Mouse (Mus musculus) embryonic fibroblast, embryonic 13.5 days (primary cell): ENCODE data around the gene Hamp.

Source experiments
- CTCF ChIP-seq: IDR thresholded peaks from 2 replicates; pipeline ENCODE4 v1.5.1; 2011; ENCODE audit warnings: mild to moderate bottlenecking, control low read depth, low read length, moderate library complexity, borderline replicate concordance; ENCODE audit not compliant: insufficient read depth
- POLR2A ChIP-seq: IDR thresholded peaks from 2 replicates; pipeline ENCODE4 v1.6.1; 2011; ENCODE audit warnings: low read depth, mild to moderate bottlenecking, control low read depth, low read length, moderate library complexity

DNA sequence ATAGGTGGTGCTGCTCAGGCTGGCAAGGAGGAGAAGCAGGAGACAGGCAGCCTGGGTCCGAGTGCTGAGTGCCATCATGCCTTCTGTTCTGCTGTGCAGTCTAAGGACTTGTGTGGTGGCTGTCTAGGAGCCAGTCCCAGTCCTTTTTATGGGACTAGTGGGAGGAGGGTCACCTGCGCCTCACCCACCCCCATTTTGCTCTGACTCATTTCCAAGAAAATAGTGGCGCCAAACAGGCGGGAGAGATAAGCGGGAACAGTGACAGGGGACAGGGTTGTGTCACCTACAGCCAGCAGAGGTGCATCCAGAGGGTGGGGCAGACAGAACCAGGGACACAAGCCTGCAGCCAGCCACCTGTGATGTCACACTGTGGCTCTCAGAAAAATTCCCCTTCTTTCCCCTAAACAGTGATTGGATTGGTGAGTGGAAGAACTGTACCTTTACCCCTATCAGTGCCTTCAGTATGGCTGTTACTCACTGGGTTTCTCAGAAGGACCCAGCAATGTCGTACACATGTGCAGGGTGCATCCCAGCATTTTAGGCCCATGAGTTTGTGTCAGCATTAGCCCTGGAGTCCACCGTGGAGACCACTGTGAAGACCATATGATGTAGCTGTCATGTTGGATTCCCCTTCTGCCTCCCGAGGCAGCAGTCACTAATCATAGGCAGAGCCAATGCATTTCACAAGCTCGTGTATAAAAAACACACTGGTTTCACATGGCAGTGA, at the start of gene Hamp:
- no peak for TF ChIP-seq CTCF
- no peak for TF ChIP-seq POLR2A
